Mouse (Mus musculus) heart, postnatal 10 days (tissue): ENCODE data around the gene Pcyt1a. TPM values are rescaled to one million over a fixed set of nuclear protein-coding genes. Genes with fewer than 3 reads are reported as not detected.

ENCODE experiments used
- DNase-seq, 2 experiments: peaks; one replicate each; pipeline ENCODE4 v3.0.0; 2021
- intact Hi-C: fragments of 180-260 bp; cut with DNase I; formaldehyde crosslinking; loops from one replicate; pipeline ENCODE4 v1.15.1; 2025
- total RNA-seq, 2 experiments: library from RNA; stranded (reverse); gene quantifications; 2 replicates each; pipeline ENCODE4 v1.2.3; 2021

Pcyt1a gene
- total RNA-seq, 2 experiments from 2014 or later, result 98.6 to 107 TPM

DNA sequence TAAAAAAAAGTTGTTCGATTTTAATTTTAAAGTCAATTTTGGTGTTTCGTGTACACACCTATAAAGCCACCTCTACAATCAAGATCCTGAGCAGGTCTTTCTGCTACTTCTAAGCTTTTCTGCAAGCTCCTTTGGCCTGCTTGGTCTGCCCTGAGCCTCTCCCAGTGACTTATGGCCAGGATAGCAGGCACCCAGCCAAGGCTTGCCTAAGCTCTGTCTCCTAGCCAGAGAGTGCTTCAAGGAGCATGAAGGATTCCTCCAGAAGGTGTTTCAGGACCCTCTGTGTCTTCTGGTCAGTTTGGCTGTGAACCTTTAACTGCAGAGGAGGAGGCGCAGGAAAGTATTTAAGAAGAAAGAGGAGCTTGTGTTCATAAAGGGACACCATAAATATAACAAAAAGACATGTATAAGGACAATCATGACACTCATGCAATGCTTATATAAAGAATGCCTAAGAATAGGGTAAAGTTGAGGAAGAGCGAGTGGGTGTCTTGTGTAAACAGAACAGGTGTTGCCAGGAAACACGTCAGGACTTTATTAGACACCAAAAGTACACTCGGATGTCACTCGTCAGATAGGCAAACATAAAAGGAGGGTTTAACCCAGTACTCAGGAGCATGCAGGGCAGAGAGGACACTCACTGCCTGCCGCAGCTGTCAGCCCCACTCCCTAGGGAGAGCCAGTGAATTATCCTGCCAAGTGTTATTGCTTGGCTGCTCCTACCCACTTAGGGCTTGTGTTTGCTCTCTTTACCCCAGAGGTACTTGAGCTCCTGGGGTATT lies 92.9 kb downstream of the Pcyt1a start:
- DNase-seq, result peak; percentile 70 to 73

GRCm38 (mm10) chr16:32524244-32524615 lies 93.5 kb downstream of the Pcyt1a start:
- intact Hi-C loops, result loop anchor here (5.0 kb wide), 1 partner anchor 88 kb away; no protein-coding TSS in a partner anchor
- peak; percentile 47 to 65 for DNase-seq

More for the DNA sequence above, 92.9 kb downstream of the Pcyt1a start:
- intact Hi-C loops, result loop anchor here (5.0 kb wide), 1 partner anchor 89 kb away; no protein-coding TSS in a partner anchor

Other genes with a start within 250 kb of the Pcyt1a start
- 10 to 100 TPM; 15.5 to 16.3 TPM for gene Fbxo45, start 183.8 kb upstream of the Pcyt1a start, total RNA-seq
- 1 to 10 TPM; 6.8 to 6.9 TPM for gene Wdr53, start 183.7 kb upstream of the Pcyt1a start, total RNA-seq
- gene Smco1, start 159.5 kb upstream of the Pcyt1a start, total RNA-seq, result 1 to 10 TPM; 7.9 to 9.6 TPM
- gene Rnf168, start 153.5 kb upstream of the Pcyt1a start, total RNA-seq, result 10 to 100 TPM; 16.1 to 18.5 TPM
- gene Ubxn7, start 98.7 kb upstream of the Pcyt1a start, total RNA-seq, result 10 to 100 TPM; 34.0 to 35.4 TPM
- gene Tm4sf19, start 30.4 kb upstream of the Pcyt1a start, total RNA-seq, result not detected
- 1 to 10 TPM; 5.5 to 5.6 TPM for gene Tctex1d2, start 11.2 kb upstream of the Pcyt1a start, total RNA-seq
- gene Slc51a, start 57.0 kb downstream of the Pcyt1a start, total RNA-seq, result 1 to 10 TPM; 3.4 to 4.2 TPM
- gene Zdhhc19, start 65.3 kb downstream of the Pcyt1a start, total RNA-seq, result not detected
- gene Tfrc, start 178.0 kb downstream of the Pcyt1a start, total RNA-seq, result 100 to 1,000 TPM; 180 to 317 TPM
- gene Tnk2, start 213.0 kb downstream of the Pcyt1a start, total RNA-seq, result 10 to 100 TPM; 39.0 to 41.3 TPM